Mouse (Mus musculus) stomach, postnatal 0 days (tissue): ENCODE results near the gene Megf11. TPM values are rescaled to one million over a fixed set of nuclear protein-coding genes. Genes with fewer than 3 reads are reported as not detected.

Experiments
- ATAC-seq: fragments of 200-750 bp; cut with Nextera tagmentation; 2 replicates; pipeline ENCODE4 v1.8.0; 2017; ENCODE audit not compliant: low FRiP score, low TSS enrichment
- DNase-seq: peaks from one replicate; pipeline ENCODE4 v3.0.0-alpha.2; 2016; ENCODE audit warnings: low spot score
- H3K27ac ChIP-seq: fragments of 300-500 bp; sonication (generic); replicated peaks from 2 replicates; pipeline ENCODE4 v1.5.1; 2014; ENCODE audit warnings: mild to moderate bottlenecking, control low read depth
- H3K27me3 ChIP-seq: fragments of 300-500 bp; sonication (generic); 2 replicates; pipeline ENCODE4 v1.6.1; 2014; ENCODE audit warnings: low read length; ENCODE audit not compliant: control insufficient read depth, insufficient read depth
- H3K36me3 ChIP-seq: fragments of 300-500 bp; sonication (generic); 2 replicates; pipeline ENCODE4 v1.6.1; 2014; ENCODE audit warnings: low read length, mixed read lengths; ENCODE audit not compliant: control insufficient read depth, insufficient read depth
- H3K4me1 ChIP-seq: fragments of 300-500 bp; sonication (generic); replicated peaks from 2 replicates; pipeline ENCODE4 v1.6.1; 2014; ENCODE audit warnings: antibody characterized with exemption; ENCODE audit not compliant: control insufficient read depth, insufficient read depth
- H3K4me2 ChIP-seq: fragments of 300-500 bp; sonication (generic); replicated peaks from 2 replicates; pipeline ENCODE4 v1.6.1; 2014; ENCODE audit warnings: low read depth, mild to moderate bottlenecking, control low read depth, moderate library complexity
- H3K4me3 ChIP-seq: fragments of 300-500 bp; sonication (generic); 2 replicates; pipeline ENCODE4 v1.5.1; 2014; ENCODE audit warnings: low read depth, low read length, control low read depth
- H3K9ac ChIP-seq: fragments of 300-500 bp; sonication (generic); 2 replicates; pipeline ENCODE4 v1.6.1; 2014; ENCODE audit warnings: mild to moderate bottlenecking, low read length, control low read depth, mixed read lengths
- H3K9me3 ChIP-seq: fragments of 300-500 bp; sonication (generic); 2 replicates; pipeline ENCODE4 v1.6.1; 2016; ENCODE audit warnings: low read length; ENCODE audit not compliant: control insufficient read depth
- CTCF ChIP-seq: IDR thresholded peaks from 2 replicates; pipeline ENCODE4 v1.5.1; 2016; ENCODE audit warnings: antibody characterized with exemption, low read depth, mild to moderate bottlenecking, moderate library complexity
- EP300 ChIP-seq: optimal IDR thresholded peaks from 2 replicates; pipeline ENCODE3; 2016; ENCODE audit warnings: antibody characterized with exemption
- WGBS: fragments of 180-500 bp; shearing (Covaris S2); extraction: QIAGEN DNeasy Blood & Tissue Kit; methylation state at CpG from one replicate; pipeline ENCODE4 v1.1.7; 2014; 5-methylcytosine and 5-hydroxymethylcytosine counted together
- polyA plus RNA-seq: library from polyadenylated mRNA; unstranded; fragments of >200 nt; fragmentation: Nextera tagmentation; extraction: Ambion mirVana; gene quantifications from 2 replicates; pipeline ENCODE4 v1.2.1, GENCODE M21; 2015

Megf11 gene
- polyA plus RNA-seq, 1 experiment from 2014 or later, result 0.46 TPM

- no peak for ATAC-seq
- no peak overlapping the region for H3K4me3 ChIP-seq
- TF ChIP-seq EP300 (no peak), CTCF (no peak)
- H3K9me3 ChIP-seq, result no peaks in the 10 kb centered on the region
- no peaks in the 10 kb centered on the region for H3K4me1 ChIP-seq
- no peak for DNase-seq
- H3K4me2 ChIP-seq, result no peak overlapping the region
- H3K36me3 ChIP-seq, result no peaks in the 10 kb centered on the region
- no peak overlapping the region for H3K27ac ChIP-seq
- no peak overlapping the region for H3K9ac ChIP-seq
- H3K27me3 ChIP-seq, result no peaks in the 10 kb centered on the region
Measured at GRCm38 (mm10) chr9:64462870-64463269, 77.4 kb downstream of the Megf11 start.

- Histone ChIP-seq H3K4me2 (no peak overlapping the region), H3K36me3 (no peaks in the 10 kb centered on the region), H3K27me3 (no peaks in the 10 kb centered on the region), H3K4me3 (no peak overlapping the region), H3K9ac (no peak overlapping the region), H3K4me1 (no peaks in the 10 kb centered on the region), H3K27ac (no peak overlapping the region), H3K9me3 (no peaks in the 10 kb centered on the region)
- DNase-seq (no peak), ATAC-seq (no peak)
- TF ChIP-seq CTCF (no peak), EP300 (no peak)
- WGBS, result 45% methylated on average over 8 of the region's 8 CpGs
Measured at GRCm38 (mm10) chr9:64466090-64466489, 80.7 kb downstream of the Megf11 start.

- no peak overlapping the region for H3K9ac ChIP-seq
- H3K36me3 ChIP-seq, result no peaks in the 10 kb centered on the region
- no peak overlapping the region for H3K4me3 ChIP-seq
- H3K4me1 ChIP-seq, result no peaks in the 10 kb centered on the region
- ATAC-seq, result no peak
- no peaks in the 10 kb centered on the region for H3K9me3 ChIP-seq
- no peak for TF ChIP-seq CTCF
- TF ChIP-seq EP300, result no peak
- no peak overlapping the region for H3K4me2 ChIP-seq
- no peak overlapping the region for H3K27ac ChIP-seq
- no peak for DNase-seq
- WGBS, result 44% methylated on average over 4 of the region's 4 CpGs
- H3K27me3 ChIP-seq, result no peaks in the 10 kb centered on the region
Measured at GRCm38 (mm10) chr9:64466564-64466963, 81.1 kb downstream of the Megf11 start.

- ATAC-seq, result no peak
- no peaks in the 10 kb centered on the region for H3K27me3 ChIP-seq
Measured at GRCm38 (mm10) chr9:64470806-64471205, 85.4 kb downstream of the Megf11 start.

GRCm38 (mm10) chr9:64471336-64471735 lies 85.9 kb downstream of the Megf11 start:
- ATAC-seq, result no peak
- WGBS, result 73% methylated on average over 3 of the region's 3 CpGs
- Histone ChIP-seq H3K4me3 (no peak overlapping the region), H3K9ac (no peak overlapping the region), H3K4me2 (no peak overlapping the region), H3K4me1 (no peaks in the 10 kb centered on the region; the same call in 1 of the 2 replicates), H3K27me3 (no peaks in the 10 kb centered on the region), H3K9me3 (no peaks in the 10 kb centered on the region), H3K36me3 (no peaks in the 10 kb centered on the region), H3K27ac (no peak overlapping the region)
- no peak for DNase-seq
- TF ChIP-seq CTCF (no peak), EP300 (no peak)

More at GRCm38 (mm10) chr9:64470806-64471205, 85.4 kb downstream of the Megf11 start:
- Histone ChIP-seq H3K9me3 (no peaks in the 10 kb centered on the region), H3K4me2 (no peak overlapping the region), H3K27ac (no peak overlapping the region), H3K9ac (no peak overlapping the region), H3K4me3 (no peak overlapping the region), H3K36me3 (no peaks in the 10 kb centered on the region), H3K4me1 (no peaks in the 10 kb centered on the region; the same call in 1 of the 2 replicates)
- DNase-seq, result no peak
- TF ChIP-seq EP300 (no peak), CTCF (no peak)
- WGBS, result 94% methylated on average over 1 of the region's 1 CpGs

- no peak overlapping the region for H3K4me3 ChIP-seq
- H3K36me3 ChIP-seq, result no peaks in the 10 kb centered on the region
- WGBS, result 29% methylated on average over 2 of the region's 2 CpGs
- H3K27ac ChIP-seq, result no peak overlapping the region
- no peak overlapping the region for H3K4me2 ChIP-seq
- H3K27me3 ChIP-seq, result no peaks in the 10 kb centered on the region
- H3K9me3 ChIP-seq, result no peaks in the 10 kb centered on the region
- no peaks in the 10 kb centered on the region; the same call in 1 of the 2 replicates for H3K4me1 ChIP-seq
- no peak overlapping the region for H3K9ac ChIP-seq
- ATAC-seq (no peak), DNase-seq (no peak)
- no peak for TF ChIP-seq CTCF
- TF ChIP-seq EP300, result no peak
Measured at GRCm38 (mm10) chr9:64472165-64472564, 86.7 kb downstream of the Megf11 start.
